Comparison of ENCODE assay signal across 8 mouse cellular contexts in the genomic region with DNA sequence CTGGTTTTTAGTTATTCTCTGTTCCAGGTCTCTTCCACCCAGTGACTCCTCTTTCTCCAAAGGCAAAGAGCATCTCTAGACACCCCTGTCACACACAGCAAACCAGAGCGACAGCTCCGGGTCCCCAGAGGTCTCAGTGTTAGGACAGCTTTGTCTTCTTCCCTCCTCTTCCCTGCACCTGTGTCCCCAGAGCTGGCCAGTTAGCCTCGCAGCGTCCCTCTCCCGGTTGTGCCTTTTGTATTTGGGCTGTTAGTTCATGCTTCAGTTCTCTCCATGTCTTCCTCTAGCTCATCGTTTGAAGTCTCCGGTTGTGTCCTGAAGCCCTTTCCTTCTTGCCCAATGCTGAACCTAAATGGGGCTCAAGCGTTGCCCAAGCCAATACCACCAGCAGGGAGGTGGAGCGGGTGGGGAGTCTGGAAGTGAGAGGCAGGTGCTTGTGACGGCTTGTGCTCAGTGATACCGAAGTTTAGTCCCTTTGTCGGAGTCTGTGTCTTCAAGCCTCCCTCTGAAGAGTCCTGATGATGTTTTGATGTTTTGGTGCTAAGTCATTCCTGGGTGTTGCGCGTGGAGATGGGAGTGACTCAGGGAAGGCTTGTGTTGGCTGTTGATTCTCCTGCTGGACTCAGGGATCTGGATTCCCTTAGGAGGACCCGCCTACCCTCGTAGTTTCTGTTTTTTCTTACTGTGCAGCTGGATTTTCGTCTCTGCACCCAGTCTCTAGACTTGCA. TPM values are rescaled to one million over a fixed set of nuclear protein-coding genes. Genes with fewer than 3 reads are reported as not detected.
A peak's percentile ranks its signal among the peaks of the same experiment; 100 is the strongest.
DNase-seq lines count a peak whose midpoint lies in the region; ATAC-seq and TF ChIP-seq lines count a peak whose summit lies in the region.

No protein-coding gene starts in this region.

- peak; percentile 17 to 23 for DNase-seq in layer of hippocampus, postnatal 10 days (ENCODE audit: low spot score in 2 of 2)
- no peak for DNase-seq in layer of hippocampus, adult 8-10 months (ENCODE audit: low spot score in 2 of 2)
- peak; percentile 61 for DNase-seq in MN1 (ENCODE audit: low spot score)
- peak; percentile 10 for DNase-seq in embryonic facial prominence, embryonic 11.5 days (ENCODE audit: low spot score)
- DNase-seq in heart, postnatal 4 days: peak; percentile 17
- DNase-seq in layer of hippocampus, postnatal 25 days (ENCODE audit: extremely low spot score in 1 of 2, low spot score in 1 of 2): peak; percentile 13 to 21
- DNase-seq in thymus, adult 2 months: peak; percentile 7

- no peaks in the 10 kb centered on the region for H3K9me3 ChIP-seq in embryonic facial prominence, embryonic 11.5 days (replicated peaks; ENCODE audit: control insufficient read depth, low read length)

- H3K4me2 ChIP-seq in embryonic facial prominence, embryonic 11.5 days (ENCODE audit: low read depth, low read length): peak overlapping the region; percentile 91

- TF ChIP-seq POLR2A in thymus, adult 2 months (IDR thresholded peaks at IDR 0.05; ENCODE audit: control insufficient read depth, extremely low read depth, insufficient read depth, low read length, poor library complexity): no peak

- 6% methylated on average over 17 of the region's 17 CpGs for WGBS in embryonic facial prominence, embryonic 11.5 days
- WGBS in thymus, adult 2 months: 15% methylated on average over 17 of the region's 17 CpGs

- no peak overlapping the region for H3K27ac ChIP-seq in embryonic facial prominence, embryonic 11.5 days (replicated peaks; ENCODE audit: low read depth, low read length)
- H3K27ac ChIP-seq in thymus, adult 2 months (ENCODE audit: control insufficient read depth, insufficient read depth, low read length): peak overlapping the region; percentile 15; the same call in 1 of the 2 replicates

- H3K4me3 ChIP-seq in embryonic facial prominence, embryonic 11.5 days (ENCODE audit: low read depth, low read length): peak overlapping the region; percentile 82
- peak overlapping the region; percentile 93 for H3K4me3 ChIP-seq in thymus, adult 2 months (ENCODE audit: control insufficient read depth, insufficient read depth, low read length)

- peak overlapping the region; percentile 77 for H3K9ac ChIP-seq in embryonic facial prominence, embryonic 11.5 days (replicated peaks; ENCODE audit: low read length)

- no peaks in the 10 kb centered on the region for H3K4me1 ChIP-seq in embryonic facial prominence, embryonic 11.5 days (ENCODE audit: control insufficient read depth, insufficient read depth, low read length)
- H3K4me1 ChIP-seq in thymus, adult 2 months (replicated peaks; ENCODE audit: control insufficient read depth, insufficient read depth, low read length): peaks cover 10% of the 10 kb centered on the region

- no peaks in the 10 kb centered on the region for H3K27me3 ChIP-seq in embryonic facial prominence, embryonic 11.5 days (ENCODE audit: control insufficient read depth, insufficient read depth, low read length)
- no peaks in the 10 kb centered on the region for H3K27me3 ChIP-seq in thymus, adult 2 months (ENCODE audit: control insufficient read depth, insufficient read depth, low read length)

- no peak for TF ChIP-seq CTCF in thymus, adult 2 months (IDR thresholded peaks at IDR 0.05; ENCODE audit: borderline replicate concordance, control insufficient read depth, extremely low read depth, insufficient read depth, low read length, poor library complexity)

- ATAC-seq in embryonic facial prominence, embryonic 11.5 days (replicated peaks; ENCODE audit: insufficient number of reproducible peaks, low FRiP score, low TSS enrichment, low read depth): 0 out of 2 replicates have a peak, but pooled peaks have one; percentile 2
- peak; percentile 78 for ATAC-seq in megakaryocyte progenitor cell, adult 5-6 weeks (replicated peaks; ENCODE audit: poor library complexity)

- no peaks in the 10 kb centered on the region for H3K36me3 ChIP-seq in embryonic facial prominence, embryonic 11.5 days (replicated peaks; ENCODE audit: control insufficient read depth, insufficient read depth, low read depth, low read length)
- H3K36me3 ChIP-seq in thymus, adult 2 months (ENCODE audit: control insufficient read depth, insufficient read depth, low read length): no peaks in the 10 kb centered on the region

RNA-seq across cellular contexts. Expression of a gene that starts 0.8 kb away (rescaled TPM):
- total RNA-seq in layer of hippocampus, postnatal 10 days (2021): 10 to 100 TPM; 33.1 to 33.4 TPM
- 10 to 100 TPM; 23.8 to 32.9 (median 29.4) TPM for total RNA-seq in layer of hippocampus, adult 8-10 months (2022)
- polyA plus RNA-seq in embryonic facial prominence, embryonic 11.5 days (2014; fragmentation: Nextera tagmentation; extraction: Ambion mirVana): 6.1 and 7.0 TPM in 2 replicates
- total RNA-seq in heart, postnatal 4 days (2021): 10 to 100 TPM; 15.0 to 16.1 TPM
- total RNA-seq in layer of hippocampus, postnatal 25 days (2021): 10 to 100 TPM; 25.0 to 31.5 TPM
- 6.6 and 8.6 TPM in 2 replicates for total RNA-seq in megakaryocyte progenitor cell, adult 5-6 weeks (2015)
- 5.3 and 8.0 TPM in 2 replicates for total RNA-seq in megakaryocyte progenitor cell, adult 5-6 weeks (2017)
- polyA plus RNA-seq in thymus, adult 2 months (2012; rRNA removed): 15.0 and 16.9 TPM in 2 replicates

RNA-seq across cellular contexts. Expression of a gene that starts 9.9 kb away (rescaled TPM):
- total RNA-seq in layer of hippocampus, postnatal 10 days (2021): not detected
- under 1 TPM in 3 of 4 experiments, not detected in 1; 0.57 to 0.96 (median 0.68) TPM for total RNA-seq in layer of hippocampus, adult 8-10 months (2022)
- not detected in 2 replicates for polyA plus RNA-seq in embryonic facial prominence, embryonic 11.5 days (2014; fragmentation: Nextera tagmentation; extraction: Ambion mirVana)
- not detected for total RNA-seq in heart, postnatal 4 days (2021)
- not detected for total RNA-seq in layer of hippocampus, postnatal 25 days (2021)
- total RNA-seq in megakaryocyte progenitor cell, adult 5-6 weeks (2015): not detected in 2 replicates
- not detected in 2 replicates for total RNA-seq in megakaryocyte progenitor cell, adult 5-6 weeks (2017)
- 1.2 and 2.7 TPM in 2 replicates for polyA plus RNA-seq in thymus, adult 2 months (2012; rRNA removed)

Comparison
In these comparisons a context has a peak if more than half of its experiments do, and no peak if none do; other contexts are left out.
1. DNase-seq: peak in layer of hippocampus, postnatal 10 days (2 of 2), MN1 (single experiment), embryonic facial prominence, embryonic 11.5 days (single experiment), heart, postnatal 4 days (single experiment), layer of hippocampus, postnatal 25 days (2 of 2) and thymus, adult 2 months (single experiment); none in layer of hippocampus, adult 8-10 months (0 of 2).